Mouse (Mus musculus): ENCODE data around the gene Plek.

Gene Plek

GRCm38 (mm10) chr11:16948756-16949155 is 103.4 kb downstream of the Plek start:
- Histone ChIP-seq H3K27me3 (ENCODE audit: control insufficient read depth, insufficient read depth, low read length, poor library complexity, severe bottlenecking) (no peaks in the 10 kb centered on the region), H3K36me3 (ENCODE audit: control insufficient read depth, insufficient read depth, low read length, poor library complexity, severe bottlenecking) (no peaks in the 10 kb centered on the region)
- DNase-seq (ENCODE audit: low read depth, low spot score) = peak; percentile 48

GRCm38 (mm10) chr11:16943016-16943415 is 109.2 kb downstream of the Plek start:
- no peak for DNase-seq (ENCODE audit: low read depth, low spot score)
- no peaks in the 10 kb centered on the region for H3K36me3 ChIP-seq (ENCODE audit: control insufficient read depth, insufficient read depth, low read length, poor library complexity, severe bottlenecking)
- no peaks in the 10 kb centered on the region for H3K27me3 ChIP-seq (ENCODE audit: control insufficient read depth, insufficient read depth, low read length, poor library complexity, severe bottlenecking)

GRCm38 (mm10) chr11:16941973-16942452 is 110.2 kb downstream of the Plek start:
- Histone ChIP-seq H3K36me3 (ENCODE audit: control insufficient read depth, insufficient read depth, low read length, poor library complexity, severe bottlenecking) (no peaks in the 10 kb centered on the region), H3K27me3 (ENCODE audit: control insufficient read depth, insufficient read depth, low read length, poor library complexity, severe bottlenecking) (no peaks in the 10 kb centered on the region)
- DNase-seq (ENCODE audit: low read depth, low spot score) = no peak

GRCm38 (mm10) chr11:16941103-16941793 is 110.9 kb downstream of the Plek start:
- Histone ChIP-seq H3K27me3 (ENCODE audit: control insufficient read depth, insufficient read depth, low read length, poor library complexity, severe bottlenecking) (no peaks in the 10 kb centered on the region), H3K36me3 (ENCODE audit: control insufficient read depth, insufficient read depth, low read length, poor library complexity, severe bottlenecking) (no peaks in the 10 kb centered on the region)
- peak; percentile 16 for DNase-seq (ENCODE audit: low read depth, low spot score)

- no peak for DNase-seq (ENCODE audit: low read depth, low spot score)
- H3K36me3 ChIP-seq (ENCODE audit: control insufficient read depth, insufficient read depth, low read length, poor library complexity, severe bottlenecking) = no peaks in the 10 kb centered on the region
- no peaks in the 10 kb centered on the region for H3K27me3 ChIP-seq (ENCODE audit: control insufficient read depth, insufficient read depth, low read length, poor library complexity, severe bottlenecking)
These were observed 116.5 kb downstream of the Plek start for GRCm38 (mm10) chr11:16935577-16936236.

GRCm38 (mm10) chr11:16932159-16932558 is 120.0 kb downstream of the Plek start:
- Histone ChIP-seq H3K36me3 (ENCODE audit: control insufficient read depth, insufficient read depth, low read length, poor library complexity, severe bottlenecking) (no peaks in the 10 kb centered on the region), H3K27me3 (ENCODE audit: control insufficient read depth, insufficient read depth, low read length, poor library complexity, severe bottlenecking) (no peaks in the 10 kb centered on the region)
- peak; percentile 56 for DNase-seq (ENCODE audit: low read depth, low spot score)

All from splenic B cell, adult 2 months (primary cell).